Mouse (Mus musculus) embryonic facial prominence, embryonic 11.5 days (tissue): ENCODE results near the gene Cmah. TPM values are rescaled to one million over a fixed set of nuclear protein-coding genes. Genes with fewer than 3 reads are reported as not detected.

Experiments used
- ATAC-seq: fragments of 200-750 bp; cut with Nextera tagmentation; replicated peaks from 2 replicates; pipeline ENCODE4 v1.8.0; 2017; ENCODE audit warnings: low read depth; ENCODE audit not compliant: insufficient number of reproducible peaks, low FRiP score, low TSS enrichment
- DNase-seq: peaks from one replicate; pipeline ENCODE4 v3.0.0-alpha.2; 2015; ENCODE audit warnings: low spot score
- H3K27ac ChIP-seq: fragments of 300-500 bp; sonication (generic); replicated peaks from 2 replicates; pipeline ENCODE4 v1.5.1; 2014; ENCODE audit warnings: mild to moderate bottlenecking, low read depth, low read length, control low read depth
- H3K27me3 ChIP-seq: fragments of 300-500 bp; sonication (generic); 2 replicates; pipeline ENCODE4 v1.6.1; 2014; ENCODE audit warnings: mild to moderate bottlenecking, low read length, moderate library complexity, mixed read lengths; ENCODE audit not compliant: control insufficient read depth, insufficient read depth
- H3K36me3 ChIP-seq: fragments of 300-500 bp; sonication (generic); replicated peaks from 2 replicates; pipeline ENCODE4 v1.6.1; 2014; ENCODE audit warnings: low read depth, mild to moderate bottlenecking, low read length, moderate library complexity, mixed read lengths; ENCODE audit not compliant: control insufficient read depth, insufficient read depth
- H3K4me1 ChIP-seq: fragments of 300-500 bp; sonication (generic); 2 replicates; pipeline ENCODE4 v1.6.1; 2014; ENCODE audit warnings: low read length, mixed read lengths; ENCODE audit not compliant: control insufficient read depth, insufficient read depth
- H3K4me2 ChIP-seq: fragments of 300-500 bp; sonication (generic); 2 replicates; pipeline ENCODE4 v1.6.1; 2014; ENCODE audit warnings: low read depth, mild to moderate bottlenecking, control low read depth, low read length, moderate library complexity
- H3K4me3 ChIP-seq: fragments of 300-500 bp; sonication (generic); 2 replicates; pipeline ENCODE4 v1.5.1; 2014; ENCODE audit warnings: low read depth, low read length, control low read depth
- H3K9ac ChIP-seq: fragments of 300-500 bp; sonication (generic); replicated peaks from 2 replicates; pipeline ENCODE4 v1.6.1; 2014; ENCODE audit warnings: mild to moderate bottlenecking, control low read depth, low read length
- H3K9me3 ChIP-seq: fragments of 300-500 bp; sonication (generic); replicated peaks from 2 replicates; pipeline ENCODE4 v1.6.1; 2016; ENCODE audit warnings: mild to moderate bottlenecking, low read length, inconsistent platforms, mixed read lengths; ENCODE audit not compliant: control insufficient read depth
- WGBS: fragments of 180-500 bp; shearing (Covaris S2); extraction: QIAGEN DNeasy Blood & Tissue Kit; methylation state at CpG from one replicate; pipeline ENCODE4 v1.1.7; 2014; 5-methylcytosine and 5-hydroxymethylcytosine counted together
- polyA plus RNA-seq: library from polyadenylated mRNA; unstranded; fragments of >200 nt; fragmentation: Nextera tagmentation; extraction: Ambion mirVana; gene quantifications from 2 replicates; pipeline ENCODE4 v1.2.1, GENCODE M21; 2014

Cmah gene
- polyA plus RNA-seq, 1 experiment from 2014 or later, result 0.45 TPM

DNA sequence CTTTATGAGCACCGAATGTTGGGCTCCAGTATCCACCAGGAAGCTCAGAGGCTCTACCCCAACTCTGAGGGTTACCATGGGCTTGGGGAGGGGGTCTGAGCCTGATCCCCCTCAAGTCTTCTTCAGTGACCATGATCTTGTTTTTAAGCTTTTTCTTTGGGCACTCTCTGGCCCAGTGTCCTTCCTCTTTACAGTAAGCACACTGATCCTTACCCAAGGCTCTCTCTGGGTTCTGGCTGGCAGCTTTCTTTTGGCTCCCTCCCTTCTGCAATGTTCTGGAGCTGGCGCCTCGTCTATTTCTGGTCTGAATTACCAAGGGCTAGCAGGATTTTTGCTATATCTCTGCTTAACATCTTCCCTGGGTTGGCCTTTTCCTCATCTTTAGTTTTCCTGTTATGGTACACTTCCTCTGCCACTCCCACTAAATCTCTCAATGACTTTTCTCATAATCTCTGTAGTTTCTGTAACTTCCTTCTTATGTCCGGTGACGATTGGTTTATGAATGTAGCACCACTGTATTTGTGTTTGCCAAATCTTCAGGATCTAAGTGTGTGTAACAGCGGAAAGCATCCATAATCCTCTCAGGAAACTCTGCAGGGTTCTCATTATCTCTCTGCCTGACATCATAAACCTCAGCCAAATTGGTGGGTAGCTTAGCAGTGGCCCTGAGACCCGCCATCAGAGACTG is 3.8 kb downstream of the Cmah start:
- WGBS, result 80% methylated on average over 7 of the region's 7 CpGs
- ATAC-seq (no peak), DNase-seq (no peak)
- Histone ChIP-seq H3K27me3 (no peaks in the 10 kb centered on the region), H3K4me1 (no peaks in the 10 kb centered on the region), H3K9ac (no peak overlapping the region), H3K9me3 (no peaks in the 10 kb centered on the region), H3K4me3 (no peak overlapping the region), H3K27ac (no peak overlapping the region), H3K4me2 (no peak overlapping the region), H3K36me3 (no peaks in the 10 kb centered on the region)

DNA sequence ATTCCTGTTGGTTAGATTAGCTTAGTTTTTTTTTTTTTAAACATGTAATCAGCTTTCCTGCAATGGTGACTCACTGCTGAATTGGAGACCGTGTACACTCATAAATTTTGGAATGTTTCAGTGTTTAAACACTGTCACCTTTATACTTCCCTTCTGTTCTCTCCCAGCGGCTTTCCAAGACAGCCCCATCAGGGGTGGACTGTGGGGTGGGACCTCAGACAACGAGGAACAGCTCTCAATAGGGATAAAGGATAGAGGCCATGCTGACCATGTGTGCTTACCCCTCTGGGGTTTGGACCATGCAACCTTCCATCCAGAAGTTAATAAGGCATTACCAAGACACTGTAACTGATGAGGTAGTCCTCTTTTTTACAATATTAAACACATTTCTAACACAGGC is 5.3 kb downstream of the Cmah start:
- no peak overlapping the region for H3K4me2 ChIP-seq
- no peaks in the 10 kb centered on the region for H3K36me3 ChIP-seq
- H3K27ac ChIP-seq, result no peak overlapping the region
- no peaks in the 10 kb centered on the region for H3K9me3 ChIP-seq
- ATAC-seq (no peak), DNase-seq (no peak)
- 59% methylated on average over 3 of the region's 3 CpGs for WGBS
- H3K4me3 ChIP-seq, result no peak overlapping the region
- no peak overlapping the region for H3K9ac ChIP-seq
- H3K27me3 ChIP-seq, result no peaks in the 10 kb centered on the region
- H3K4me1 ChIP-seq, result no peaks in the 10 kb centered on the region

DNA sequence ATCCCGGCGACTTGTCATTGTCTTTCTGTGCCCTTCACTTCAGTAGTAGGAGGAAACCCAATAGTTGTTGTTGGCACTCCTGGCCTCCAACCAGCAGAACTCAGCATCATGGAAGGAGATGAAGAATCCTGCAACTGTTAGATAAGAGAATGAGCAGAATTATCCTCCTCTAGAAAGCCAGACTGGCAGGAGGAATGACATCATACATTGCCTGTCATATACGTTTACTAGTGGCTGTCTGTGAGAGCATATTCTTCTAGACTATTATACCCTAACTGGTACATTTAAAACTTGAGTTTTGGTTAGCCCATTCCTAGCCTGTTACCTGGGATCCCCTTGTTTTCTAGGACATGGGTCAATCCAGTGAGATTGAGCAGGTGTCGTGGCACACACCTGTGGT is 9.6 kb downstream of the Cmah start:
- 78% methylated on average over 4 of the region's 4 CpGs for WGBS
- no peaks in the 10 kb centered on the region for H3K36me3 ChIP-seq
- no peaks in the 10 kb centered on the region for H3K27me3 ChIP-seq
- no peaks in the 10 kb centered on the region for H3K4me1 ChIP-seq
- no peak overlapping the region for H3K27ac ChIP-seq
- no peak overlapping the region for H3K4me2 ChIP-seq
- no peaks in the 10 kb centered on the region for H3K9me3 ChIP-seq
- no peak overlapping the region for H3K9ac ChIP-seq
- ATAC-seq (no peak), DNase-seq (no peak)
- H3K4me3 ChIP-seq, result no peak overlapping the region

GRCm38 (mm10) chr13:24337874-24338273 is 10.7 kb downstream of the Cmah start:
- DNase-seq (peak; percentile 56), ATAC-seq (no peak)
- no peak overlapping the region for H3K4me2 ChIP-seq
- no peaks in the 10 kb centered on the region for H3K4me1 ChIP-seq
- H3K36me3 ChIP-seq, result no peaks in the 10 kb centered on the region
- no peak overlapping the region for H3K27ac ChIP-seq
- no peaks in the 10 kb centered on the region for H3K27me3 ChIP-seq
- WGBS, result 49% methylated on average over 3 of the region's 3 CpGs
- no peak overlapping the region for H3K9ac ChIP-seq
- no peak overlapping the region for H3K4me3 ChIP-seq
- no peaks in the 10 kb centered on the region for H3K9me3 ChIP-seq

DNA sequence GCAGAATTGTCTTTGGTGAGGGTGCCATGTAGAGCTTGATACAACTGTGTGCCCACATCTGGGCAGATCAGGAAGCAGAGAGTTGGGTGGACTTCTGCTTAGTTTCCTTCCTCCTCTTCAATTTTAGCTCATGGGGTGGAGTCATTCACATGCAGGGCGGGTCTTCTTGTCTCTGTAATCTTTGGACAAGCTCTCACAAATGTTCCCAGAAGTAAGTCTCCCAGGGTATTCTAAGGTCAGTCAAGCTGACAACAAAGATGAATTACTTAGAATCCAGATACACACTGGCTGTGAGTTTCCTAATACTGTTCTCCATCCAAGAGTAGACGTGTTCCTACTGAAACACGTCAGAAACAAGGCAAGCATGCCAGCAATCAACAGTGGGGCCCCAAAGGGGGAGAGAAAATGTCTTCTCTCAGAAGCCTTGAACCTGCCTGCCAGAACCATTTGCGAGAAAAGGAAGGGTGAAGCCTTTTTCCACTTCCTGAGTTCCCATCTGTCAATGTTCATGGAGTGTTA is 11.2 kb downstream of the Cmah start:
- Histone ChIP-seq H3K9ac (no peak overlapping the region), H3K4me3 (no peak overlapping the region), H3K4me2 (no peak overlapping the region), H3K27me3 (no peaks in the 10 kb centered on the region), H3K4me1 (no peaks in the 10 kb centered on the region), H3K27ac (no peak overlapping the region), H3K36me3 (no peaks in the 10 kb centered on the region), H3K9me3 (no peaks in the 10 kb centered on the region)
- ATAC-seq (no peak), DNase-seq (no peak)
- 81% methylated on average over 4 of the region's 4 CpGs for WGBS

DNA sequence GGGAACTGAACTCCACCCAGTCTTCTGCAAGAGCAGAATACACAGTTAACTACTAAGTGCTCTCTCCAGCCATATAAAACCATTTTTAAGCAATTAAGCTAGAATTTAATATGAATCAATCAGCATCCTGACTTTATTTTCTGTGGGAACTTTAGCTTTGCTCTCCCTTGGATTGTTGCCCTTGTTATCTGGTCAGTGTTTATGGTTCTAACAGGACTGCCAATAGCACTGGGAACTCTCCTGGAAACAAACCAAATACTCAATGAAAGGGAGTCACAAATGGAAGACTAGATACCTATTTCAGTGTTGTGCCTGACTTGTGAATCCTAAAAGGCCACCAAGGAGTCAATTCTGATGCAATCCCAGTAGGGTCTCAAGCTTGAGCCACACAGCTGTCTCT is 12.7 kb downstream of the Cmah start:
- no peaks in the 10 kb centered on the region for H3K27me3 ChIP-seq
- no peak for DNase-seq
- no peak overlapping the region for H3K9ac ChIP-seq
- no peak overlapping the region for H3K4me2 ChIP-seq
- no peaks in the 10 kb centered on the region for H3K4me1 ChIP-seq
- H3K27ac ChIP-seq, result no peak overlapping the region
- H3K9me3 ChIP-seq, result no peaks in the 10 kb centered on the region
- no peak for ATAC-seq
- no peak overlapping the region for H3K4me3 ChIP-seq
- H3K36me3 ChIP-seq, result no peaks in the 10 kb centered on the region

DNA sequence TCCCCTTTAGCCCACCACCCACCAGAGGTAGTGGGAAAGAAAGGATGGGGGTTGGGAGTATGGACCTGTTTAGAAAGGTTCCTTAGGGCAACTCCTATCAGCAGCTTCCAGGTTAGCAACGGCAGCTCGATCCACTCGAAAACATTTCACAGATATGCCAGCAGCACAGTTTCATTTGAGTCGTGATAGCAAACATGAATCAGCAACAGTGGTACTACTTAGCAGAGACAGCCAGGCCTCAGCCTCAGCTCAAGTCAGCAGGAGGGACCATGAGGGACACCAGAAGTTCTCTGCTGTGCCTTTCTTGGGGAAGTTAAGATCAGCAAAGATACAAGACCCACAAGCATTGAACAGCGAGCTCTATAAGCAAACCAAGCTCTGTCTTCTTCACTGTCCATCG is 13.3 kb downstream of the Cmah start:
- Histone ChIP-seq H3K4me2 (no peak overlapping the region), H3K9ac (no peak overlapping the region), H3K36me3 (no peaks in the 10 kb centered on the region), H3K4me3 (no peak overlapping the region), H3K27ac (no peak overlapping the region), H3K9me3 (no peaks in the 10 kb centered on the region), H3K27me3 (no peaks in the 10 kb centered on the region), H3K4me1 (no peaks in the 10 kb centered on the region)
- DNase-seq, result no peak
- ATAC-seq, result no peak
- WGBS, result 94% methylated on average over 6 of the region's 6 CpGs

DNA sequence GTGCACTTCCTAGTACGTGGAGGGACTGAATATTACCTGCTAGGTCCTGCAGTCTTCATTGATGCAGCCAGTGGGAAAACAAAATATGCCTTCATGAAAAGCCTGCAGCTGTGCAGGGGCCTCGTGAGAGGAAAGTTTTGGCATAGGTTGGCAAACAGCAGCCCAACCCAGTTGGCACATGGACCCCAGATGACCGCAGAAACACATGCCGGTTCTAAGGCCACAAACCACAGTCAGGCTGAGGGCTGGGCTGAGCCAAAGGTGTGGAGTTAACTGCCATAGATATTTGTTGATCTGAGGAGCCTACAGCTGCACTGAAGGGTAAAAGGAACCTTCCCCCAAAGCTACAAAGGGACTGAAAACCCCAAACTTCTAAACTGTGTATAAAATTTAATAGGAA is 14.9 kb downstream of the Cmah start:
- H3K36me3 ChIP-seq, result no peaks in the 10 kb centered on the region
- ATAC-seq (no peak), DNase-seq (no peak)
- 83% methylated on average over 4 of the region's 4 CpGs for WGBS
- H3K4me2 ChIP-seq, result no peak overlapping the region
- H3K4me3 ChIP-seq, result no peak overlapping the region
- no peaks in the 10 kb centered on the region for H3K4me1 ChIP-seq
- H3K9me3 ChIP-seq, result no peaks in the 10 kb centered on the region
- H3K9ac ChIP-seq, result no peak overlapping the region
- no peaks in the 10 kb centered on the region for H3K27me3 ChIP-seq
- no peak overlapping the region for H3K27ac ChIP-seq
